Mouse (Mus musculus) retina, adult 2 months (tissue): ENCODE results near the gene Fam8a1.
A peak's percentile ranks its signal among the peaks of the same experiment; 100 is the strongest.

Experiments
- DNase-seq: peaks from one replicate; pipeline ENCODE4 v3.0.0-alpha.2; 2012; ENCODE audit warnings: low read depth, low spot score

Gene Fam8a1

DNA sequence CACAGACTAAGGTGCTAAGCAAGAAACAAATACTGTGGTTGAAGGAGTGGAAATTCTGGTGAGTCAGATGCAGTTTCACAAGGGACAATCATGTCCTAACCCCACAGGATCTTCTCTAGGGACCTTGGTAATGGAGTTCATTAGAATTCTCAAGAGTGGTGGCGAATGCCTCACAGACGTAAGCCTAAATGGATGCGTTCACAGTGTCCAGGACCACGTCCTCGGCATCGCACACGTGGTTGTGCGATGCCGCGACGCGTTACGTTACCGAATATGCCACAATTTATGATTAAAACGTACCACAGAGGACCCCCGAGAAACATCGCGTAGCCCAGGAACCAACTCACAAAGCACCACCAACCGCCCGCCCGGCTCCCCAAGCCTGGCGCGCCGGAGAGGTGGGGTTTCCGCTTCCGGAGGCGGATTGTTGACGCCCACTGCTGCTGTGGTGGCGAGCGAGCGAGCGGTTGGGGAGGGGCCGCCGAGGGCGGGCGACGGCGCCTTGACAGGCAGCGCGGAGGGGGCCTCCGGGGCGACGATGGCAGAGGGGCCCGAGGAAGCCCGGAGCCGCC, at the start of gene Fam8a1:
Fam8a1 (plus strand) TSS at position 475 of the 572 bp plus-strand sequence.
- peak; percentile 85 for DNase-seq

- no peak for DNase-seq
Observed at GRCm38 (mm10) chr13:46619633-46620032, 49.7 kb upstream of the Fam8a1 start.

GRCm38 (mm10) chr13:46620964-46621757, 48.2 kb upstream of the Fam8a1 start:
- DNase-seq, result no peak

GRCm38 (mm10) chr13:46626608-46627007, 42.7 kb upstream of the Fam8a1 start:
- no peak for DNase-seq

- DNase-seq, result no peak
Observed at GRCm38 (mm10) chr13:46627841-46628240, 41.5 kb upstream of the Fam8a1 start.

GRCm38 (mm10) chr13:46629391-46629790, 39.9 kb upstream of the Fam8a1 start:
- DNase-seq, result no peak

GRCm38 (mm10) chr13:46632796-46633195, 36.5 kb upstream of the Fam8a1 start:
- no peak for DNase-seq

DNA sequence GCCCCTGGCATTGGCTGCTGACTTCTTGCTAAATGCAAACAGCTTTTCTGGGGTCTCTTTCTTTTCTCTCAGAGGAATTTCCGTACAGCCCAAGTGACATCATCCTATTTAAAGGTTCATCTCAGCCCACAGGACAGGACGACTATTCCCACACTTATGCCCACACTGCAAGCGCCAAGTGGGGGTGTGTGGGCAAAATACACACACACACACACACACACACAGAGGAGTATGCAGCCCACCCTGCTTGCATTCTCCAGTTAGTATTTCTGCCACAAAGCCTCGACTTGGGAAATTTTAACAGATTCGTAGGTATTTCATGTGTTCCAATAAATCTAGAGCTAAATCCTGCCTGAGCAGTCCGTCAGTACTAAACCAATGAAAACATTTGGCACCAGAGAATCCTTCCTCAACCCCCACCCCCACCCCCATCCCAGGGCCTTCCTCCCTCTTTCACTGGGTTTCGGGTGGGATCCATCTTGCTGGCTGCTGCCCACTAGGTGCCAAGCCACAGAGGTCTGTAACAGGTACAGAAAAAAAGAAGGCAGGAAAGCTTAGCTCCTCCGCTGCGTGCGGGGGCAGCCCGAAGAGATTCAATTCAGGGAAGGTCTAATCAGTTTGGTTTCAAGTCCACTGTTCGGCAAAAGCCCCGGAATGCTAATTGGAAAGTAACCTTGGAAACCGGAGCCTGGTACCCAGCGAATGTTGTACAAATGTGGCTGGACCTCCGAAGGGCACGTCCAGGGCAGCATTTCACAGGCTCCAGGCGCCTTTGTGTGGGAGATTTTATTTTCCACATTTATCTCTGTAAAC, 35.8 kb upstream of the Fam8a1 start:
- no peak for DNase-seq

- no peak for DNase-seq
Observed at GRCm38 (mm10) chr13:46634133-46634488, 35.2 kb upstream of the Fam8a1 start.

DNA sequence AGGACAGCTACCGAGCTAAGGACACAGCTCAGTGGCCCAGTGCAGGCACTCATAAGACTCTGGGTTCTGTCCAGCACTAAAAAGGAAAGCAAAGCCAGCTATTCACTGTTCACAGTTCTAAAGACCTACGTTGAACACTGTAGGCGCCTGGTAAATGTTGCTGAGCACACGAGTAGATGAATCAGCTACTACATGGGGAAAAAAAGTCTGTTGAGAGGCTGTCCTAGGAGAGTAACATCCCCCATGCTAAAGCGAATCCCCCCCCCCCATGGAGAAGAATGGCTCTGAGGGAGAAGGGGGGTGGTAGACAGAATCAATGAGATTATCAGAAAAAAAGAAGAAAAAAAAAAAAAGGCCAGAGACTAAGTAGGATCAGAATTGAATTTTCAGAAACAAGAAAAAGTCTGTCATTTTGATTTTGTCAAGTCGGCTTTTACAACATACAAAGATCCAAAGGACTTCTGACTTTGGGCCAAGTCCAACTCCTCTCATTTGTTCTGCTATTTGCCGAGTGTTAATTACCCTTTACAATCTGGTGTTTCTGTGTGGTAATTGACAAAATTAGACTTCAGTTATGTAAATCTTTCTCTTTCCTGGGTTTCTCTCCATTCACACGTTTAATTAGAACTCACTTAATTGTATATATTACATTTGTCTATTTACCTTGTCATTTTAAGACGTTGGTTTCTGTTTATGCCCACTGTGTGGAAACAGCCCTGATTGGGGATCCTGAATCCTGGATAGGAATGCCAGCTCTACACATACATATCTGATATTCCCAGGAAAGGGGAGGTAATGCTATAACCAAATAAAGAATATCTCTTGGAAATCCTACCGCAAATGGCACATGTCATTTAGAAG, 28.5 kb upstream of the Fam8a1 start:
- DNase-seq, result no peak

DNA sequence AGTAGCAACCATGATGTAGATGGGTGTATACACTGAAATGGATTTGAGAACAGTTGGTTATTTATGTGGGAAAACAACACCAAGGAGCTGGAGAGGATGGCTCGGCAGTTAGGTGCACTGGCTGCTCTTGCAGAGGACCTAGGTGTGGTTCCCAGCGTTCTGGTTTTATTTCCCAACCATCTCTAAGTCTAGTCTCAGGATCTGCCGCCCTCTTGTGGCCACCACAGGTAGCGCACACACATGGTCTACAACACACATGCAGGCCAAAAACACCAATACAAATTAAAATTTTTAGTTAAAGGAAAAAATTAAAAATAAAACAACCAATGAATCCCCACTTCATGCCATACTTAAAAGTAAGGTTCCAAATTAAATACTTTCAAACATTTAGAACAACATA, 27.0 kb upstream of the Fam8a1 start:
- DNase-seq, result no peak

GRCm38 (mm10) chr13:46644175-46644574, 25.1 kb upstream of the Fam8a1 start:
- DNase-seq, result no peak

DNA sequence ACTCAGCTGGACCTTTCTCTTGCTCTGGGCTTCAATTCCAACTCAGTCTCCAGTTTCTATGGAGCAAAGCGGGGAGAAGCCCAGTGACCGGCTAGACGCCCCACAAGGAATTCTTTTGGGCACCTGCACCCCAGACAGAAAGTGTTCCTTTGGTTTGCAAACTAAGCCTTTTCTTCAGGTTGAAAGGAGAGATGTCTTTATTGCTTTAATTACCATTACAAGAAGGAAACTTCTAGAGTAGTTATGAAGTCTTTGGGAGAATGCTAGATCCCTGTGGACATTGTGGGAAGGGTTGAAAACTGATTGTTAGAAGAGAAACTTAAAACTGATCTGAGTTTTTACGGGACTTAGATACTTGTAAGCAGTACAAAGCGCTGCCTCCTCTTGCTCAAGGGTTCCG, 23.8 kb upstream of the Fam8a1 start:
- DNase-seq, result no peak

GRCm38 (mm10) chr13:46651853-46652252, 17.5 kb upstream of the Fam8a1 start:
- no peak for DNase-seq

DNA sequence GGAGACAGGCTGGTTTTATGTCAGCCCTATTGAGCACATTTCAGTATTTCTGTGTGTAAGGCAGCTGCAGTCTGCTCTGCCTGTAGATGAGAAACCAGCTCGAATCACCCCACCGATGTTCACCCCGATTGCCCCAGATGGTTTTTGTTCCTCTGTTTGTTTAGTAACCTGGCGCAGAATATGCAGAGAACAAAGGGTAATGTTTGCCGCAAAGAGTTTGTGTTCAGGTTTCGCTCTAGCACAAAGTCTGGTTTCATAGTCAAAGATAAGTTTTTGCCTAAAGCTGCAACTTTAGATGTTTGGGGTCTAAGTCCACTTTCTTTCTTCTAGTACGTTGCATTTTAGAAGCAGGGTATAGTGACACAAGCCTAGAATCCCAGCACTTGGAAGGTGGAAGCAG, 16.7 kb upstream of the Fam8a1 start:
- no peak for DNase-seq

- no peak for DNase-seq
Observed at GRCm38 (mm10) chr13:46653671-46654070, 15.7 kb upstream of the Fam8a1 start.

GRCm38 (mm10) chr13:46654566-46654965, 14.8 kb upstream of the Fam8a1 start:
- no peak for DNase-seq

GRCm38 (mm10) chr13:46659211-46659610, 10.1 kb upstream of the Fam8a1 start:
- DNase-seq, result no peak

- DNase-seq, result peak; percentile 16
Observed at GRCm38 (mm10) chr13:46663461-46663964, 5.8 kb upstream of the Fam8a1 start.

- DNase-seq, result no peak
Observed at GRCm38 (mm10) chr13:46669620-46670271, 424 bp downstream of the Fam8a1 start.

GRCm38 (mm10) chr13:46670514-46670913, 1.2 kb downstream of the Fam8a1 start:
- DNase-seq, result no peak
